Mouse (Mus musculus) lung, adult 2 months (tissue): ENCODE results near the gene Cdkl3.

Experiments used
- CTCF ChIP-seq: fragments of 200-500 bp; IDR thresholded peaks from 2 replicates; pipeline ENCODE4 v1.5.1; 2011; ENCODE audit warnings: mild to moderate bottlenecking, low read length, control low read depth; ENCODE audit not compliant: insufficient read depth
- POLR2A ChIP-seq: fragments of 200-500 bp; IDR thresholded peaks from 2 replicates; pipeline ENCODE4 v1.6.1; 2011; ENCODE audit warnings: low read depth, mild to moderate bottlenecking, control low read depth, low read length, borderline replicate concordance; ENCODE audit errors: extremely low read depth

- no peak for TF ChIP-seq CTCF
- TF ChIP-seq POLR2A, result no peak
Observed at GRCm38 (mm10) chr11:52102977-52103376, 99.0 kb downstream of the Cdkl3 start.
